Mouse (Mus musculus) MEL (cell line): ENCODE measurements around the gene Rbp7. TPM values are rescaled to one million over a fixed set of nuclear protein-coding genes. Genes with fewer than 3 reads are reported as not detected.
A peak's percentile ranks its signal among the peaks of the same experiment; 100 is the strongest.

ENCODE experiments used
- DNase-seq: peaks from one replicate; pipeline ENCODE4 v3.0.0; 2011; ENCODE audit warnings: low read depth, low spot score
- H3K27ac ChIP-seq: 2 replicates; pipeline ENCODE4 v1.5.1; 2012; ENCODE audit warnings: low read depth, mild to moderate bottlenecking, control low read depth, low read length, moderate library complexity; ENCODE audit not compliant: control insufficient read depth
- H3K27me3 ChIP-seq, 2 experiments: fragments of 150-350 bp in 1 of 2; sonication (generic) in 1 of 2; 2 replicates each; pipeline ENCODE4 v1.6.1; 2012; ENCODE audit warnings: low read length in 2 of 2, mild to moderate bottlenecking in 2 of 2, improper control_type of control experiment in 1 of 2, moderate library complexity in 1 of 2; ENCODE audit not compliant: insufficient read depth in 2 of 2, control insufficient read depth in 1 of 2
- H3K36me3 ChIP-seq, 2 experiments: 2 replicates each; pipeline ENCODE4 v1.6.1; 2012 to 2014; ENCODE audit warnings: low read length in 2 of 2, improper control_type of control experiment in 1 of 2, inconsistent platforms in 1 of 2, mild to moderate bottlenecking in 1 of 2; ENCODE audit not compliant: insufficient read depth in 2 of 2, control insufficient read depth in 1 of 2
- H3K4me1 ChIP-seq, 2 experiments: fragments of 150-350 bp in 1 of 2; sonication (generic) in 1 of 2; 2 replicates each; pipeline ENCODE4 v1.6.1; 2012; ENCODE audit warnings: low read length in 2 of 2, improper control_type of control experiment in 1 of 2, mild to moderate bottlenecking in 1 of 2; ENCODE audit not compliant: insufficient read depth in 2 of 2, control insufficient read depth in 1 of 2
- H3K4me3 ChIP-seq, 2 experiments: fragments of 150-350 bp in 1 of 2; sonication (generic) in 1 of 2; 2 replicates each; pipeline ENCODE4 v1.5.1; 2012; ENCODE audit warnings: low read depth in 2 of 2, low read length in 2 of 2, mild to moderate bottlenecking in 2 of 2, moderate library complexity in 2 of 2, control low read depth in 1 of 2, improper control_type of control experiment in 1 of 2; ENCODE audit not compliant: control insufficient read depth in 1 of 2, insufficient read depth in 1 of 2
- H3K79me2 ChIP-seq: 2 replicates; pipeline ENCODE4 v1.6.1; 2012; ENCODE audit warnings: mild to moderate bottlenecking, low read length, moderate library complexity; ENCODE audit not compliant: control insufficient read depth, poor library complexity, insufficient read depth
- H3K9ac ChIP-seq: 2 replicates; pipeline ENCODE4 v1.6.1; 2012; ENCODE audit warnings: low read depth, mild to moderate bottlenecking, control low read depth, low read length, moderate library complexity; ENCODE audit not compliant: control insufficient read depth, poor library complexity, severe bottlenecking
- H3K9me3 ChIP-seq: fragments of 150-350 bp; sonication (generic); replicated peaks from 2 replicates; pipeline ENCODE4 v1.6.1; 2012; ENCODE audit warnings: mild to moderate bottlenecking, low read length, improper control_type of control experiment, moderate library complexity; ENCODE audit not compliant: insufficient read depth
- BHLHE40 ChIP-seq: IDR thresholded peaks from 2 replicates; pipeline ENCODE4 v1.6.1; 2012; ENCODE audit warnings: low read depth, mild to moderate bottlenecking, inconsistent platforms, low read length, improper control_type of control experiment, borderline replicate concordance
- CHD1 ChIP-seq: IDR thresholded peaks from 2 replicates; pipeline ENCODE4 v1.6.1; 2012; ENCODE audit warnings: low read depth, mild to moderate bottlenecking, inconsistent platforms, low read length, improper control_type of control experiment
- CHD2 ChIP-seq: IDR thresholded peaks from 2 replicates; pipeline ENCODE4 v1.6.1; 2011; ENCODE audit warnings: low read length, improper control_type of control experiment
- CTCF ChIP-seq, 3 experiments: IDR thresholded peaks in 2 of 3; conservative IDR thresholded peaks in 1 of 3; 2 replicates each; pipeline ENCODE4 v1.5.1; 2011 to 2012; ENCODE audit warnings: low read length in 3 of 3, low read depth in 2 of 3, mild to moderate bottlenecking in 2 of 3, improper control_type of control experiment in 1 of 3, inconsistent platforms in 1 of 3, mixed read lengths in 1 of 3, moderate library complexity in 1 of 3; ENCODE audit not compliant: control insufficient read depth in 1 of 3, insufficient read depth in 1 of 3, poor library complexity in 1 of 3, severe bottlenecking in 1 of 3
- E2F4 ChIP-seq: IDR thresholded peaks from 2 replicates; pipeline ENCODE4 v1.6.1; 2011; ENCODE audit warnings: low read depth, low read length, improper control_type of control experiment, borderline replicate concordance
- ELF1 ChIP-seq: IDR thresholded peaks from 2 replicates; pipeline ENCODE4 v1.6.1; 2014; ENCODE audit warnings: low read depth, mild to moderate bottlenecking, inconsistent platforms, low read length, improper control_type of control experiment, moderate library complexity
- EP300 ChIP-seq, 2 experiments: IDR thresholded peaks; 2 replicates each; pipeline ENCODE4 v1.6.1; 2011; ENCODE audit warnings: improper control_type of control experiment in 2 of 2, low read length in 2 of 2, low read depth in 1 of 2, mild to moderate bottlenecking in 1 of 2
- ETS1 ChIP-seq: IDR thresholded peaks from 2 replicates; pipeline ENCODE4 v1.6.1; 2012; ENCODE audit warnings: low read depth, mild to moderate bottlenecking, inconsistent platforms, low read length, improper control_type of control experiment, moderate library complexity
- GABPA ChIP-seq: IDR thresholded peaks from 2 replicates; pipeline ENCODE4 v1.6.1; 2012; ENCODE audit warnings: low read depth, mild to moderate bottlenecking, inconsistent platforms, low read length, improper control_type of control experiment, moderate library complexity
- GATA1 ChIP-seq: IDR thresholded peaks from 2 replicates; pipeline ENCODE4 v1.6.1; 2011; ENCODE audit warnings: low read depth, low read length, improper control_type of control experiment
- HCFC1 ChIP-seq: IDR thresholded peaks from 2 replicates; pipeline ENCODE4 v1.6.1; 2012; ENCODE audit warnings: low read depth, mild to moderate bottlenecking, inconsistent platforms, low read length, improper control_type of control experiment, moderate library complexity
- JUND ChIP-seq: IDR thresholded peaks from 2 replicates; pipeline ENCODE4 v1.6.1; 2011; ENCODE audit warnings: low read depth, mild to moderate bottlenecking, improper control_type of control experiment, low read length
- KAT2A ChIP-seq: conservative IDR thresholded peaks from 2 replicates; pipeline ENCODE4 v1.6.1; 2012; ENCODE audit warnings: low read depth, low read length, improper control_type of control experiment, inconsistent platforms
- MAFK ChIP-seq: IDR thresholded peaks from 2 replicates; pipeline ENCODE4 v1.6.1; 2011; ENCODE audit warnings: low read depth, mild to moderate bottlenecking, low read length, improper control_type of control experiment, borderline replicate concordance
- MAX ChIP-seq: IDR thresholded peaks from 2 replicates; pipeline ENCODE4 v1.6.1; 2011; ENCODE audit warnings: low read length, improper control_type of control experiment
- MAZ ChIP-seq: IDR thresholded peaks from 2 replicates; pipeline ENCODE4 v1.6.1; 2012; ENCODE audit warnings: low read depth, mild to moderate bottlenecking, inconsistent platforms, low read length, improper control_type of control experiment
- MEF2A ChIP-seq: IDR thresholded peaks from 2 replicates; pipeline ENCODE4 v1.6.1; 2014; ENCODE audit warnings: low read depth, mild to moderate bottlenecking, inconsistent platforms, low read length, improper control_type of control experiment; ENCODE audit not compliant: poor library complexity, insufficient replicate concordance, severe bottlenecking; ENCODE audit errors: extremely low read depth
- MXI1 ChIP-seq: IDR thresholded peaks from 2 replicates; pipeline ENCODE4 v1.6.1; 2011; ENCODE audit warnings: mild to moderate bottlenecking, low read depth, low read length, improper control_type of control experiment
- MYB ChIP-seq: IDR thresholded peaks from 2 replicates; pipeline ENCODE4 v1.6.1; 2011; ENCODE audit warnings: mild to moderate bottlenecking, low read depth, low read length, improper control_type of control experiment
- MYC ChIP-seq: IDR thresholded peaks from 2 replicates; pipeline ENCODE4 v1.6.1; 2011; ENCODE audit warnings: low read depth, mild to moderate bottlenecking, low read length, improper control_type of control experiment, moderate library complexity
- NELFE ChIP-seq: IDR thresholded peaks from 2 replicates; pipeline ENCODE4 v1.6.1; 2011; ENCODE audit warnings: low read depth, low read length, improper control_type of control experiment
- NRF1 ChIP-seq: IDR thresholded peaks from 2 replicates; pipeline ENCODE4 v1.6.1; 2014; ENCODE audit warnings: low read depth, mild to moderate bottlenecking, inconsistent platforms, low read length, improper control_type of control experiment, moderate library complexity; ENCODE audit not compliant: poor library complexity, insufficient read depth, severe bottlenecking
- POLR2A ChIP-seq, 2 experiments: IDR thresholded peaks; 2 replicates each; pipeline ENCODE4 v1.6.1; 2011 to 2012; ENCODE audit warnings: low read length in 2 of 2, mild to moderate bottlenecking in 2 of 2, control low read depth in 1 of 2, improper control_type of control experiment in 1 of 2, low read depth in 1 of 2, moderate library complexity in 1 of 2; ENCODE audit not compliant: control insufficient read depth in 1 of 2, insufficient read depth in 1 of 2, poor library complexity in 1 of 2
- POLR2AphosphoS2 ChIP-seq: IDR thresholded peaks from 2 replicates; pipeline ENCODE4 v1.6.1; 2011; ENCODE audit warnings: low read length, improper control_type of control experiment
- POLR2AphosphoS5 ChIP-seq: IDR thresholded peaks from 2 replicates; pipeline ENCODE4 v1.6.1; 2012; ENCODE audit warnings: low read depth, borderline replicate concordance, mild to moderate bottlenecking, inconsistent platforms, low read length, moderate library complexity, mixed read lengths
- RAD21 ChIP-seq: IDR thresholded peaks from 2 replicates; pipeline ENCODE4 v1.6.1; 2011; ENCODE audit warnings: mild to moderate bottlenecking, low read depth, low read length, improper control_type of control experiment
- RCOR1 ChIP-seq: IDR thresholded peaks from 2 replicates; pipeline ENCODE4 v1.6.1; 2012; ENCODE audit warnings: low read depth, mild to moderate bottlenecking, inconsistent platforms, low read length, improper control_type of control experiment
- SIN3A ChIP-seq: IDR thresholded peaks from 2 replicates; pipeline ENCODE4 v1.6.1; 2012; ENCODE audit warnings: low read length, improper control_type of control experiment, inconsistent platforms
- SMC3 ChIP-seq: IDR thresholded peaks from 2 replicates; pipeline ENCODE4 v1.6.1; 2011; ENCODE audit warnings: low read depth, low read length, improper control_type of control experiment
- TAL1 ChIP-seq: IDR thresholded peaks from 2 replicates; pipeline ENCODE4 v1.6.1; 2012; ENCODE audit warnings: mild to moderate bottlenecking, inconsistent platforms, low read length, moderate library complexity, mixed read lengths
- TBP ChIP-seq: IDR thresholded peaks from 2 replicates; pipeline ENCODE4 v1.8.0; 2011; ENCODE audit warnings: low read depth, low read length, improper control_type of control experiment
- TCF12 ChIP-seq: IDR thresholded peaks from 2 replicates; pipeline ENCODE4 v1.6.1; 2014; ENCODE audit warnings: low read depth, mild to moderate bottlenecking, inconsistent platforms, low read length, improper control_type of control experiment, moderate library complexity
- UBTF ChIP-seq: IDR thresholded peaks from 2 replicates; pipeline ENCODE4 v1.6.1; 2012; ENCODE audit warnings: low read depth, mild to moderate bottlenecking, inconsistent platforms, low read length, improper control_type of control experiment, moderate library complexity, borderline replicate concordance; ENCODE audit not compliant: insufficient read depth
- USF1 ChIP-seq: IDR thresholded peaks from 2 replicates; pipeline ENCODE4 v1.6.1; 2014; ENCODE audit warnings: low read depth, mild to moderate bottlenecking, inconsistent platforms, low read length, improper control_type of control experiment, moderate library complexity
- USF2 ChIP-seq, 2 experiments: IDR thresholded peaks; 2 replicates each; pipeline ENCODE4 v1.6.1; 2011 to 2012; ENCODE audit warnings: improper control_type of control experiment in 2 of 2, low read length in 2 of 2, borderline replicate concordance in 1 of 2, inconsistent platforms in 1 of 2, low read depth in 1 of 2, mild to moderate bottlenecking in 1 of 2; ENCODE audit not compliant: insufficient read depth in 1 of 2
- ZC3H11A ChIP-seq: IDR thresholded peaks from 2 replicates; pipeline ENCODE4 v1.6.1; 2012; ENCODE audit warnings: low read depth, mild to moderate bottlenecking, inconsistent platforms, low read length, improper control_type of control experiment
- ZKSCAN1 ChIP-seq: IDR thresholded peaks from 2 replicates; pipeline ENCODE4 v1.6.1; 2012; ENCODE audit warnings: low read depth, mild to moderate bottlenecking, inconsistent platforms, low read length, improper control_type of control experiment, moderate library complexity
- ZMIZ1 ChIP-seq: IDR thresholded peaks from 2 replicates; pipeline ENCODE4 v1.6.1; 2012; ENCODE audit warnings: low read depth, mild to moderate bottlenecking, inconsistent platforms, low read length, improper control_type of control experiment, moderate library complexity
- ZNF384 ChIP-seq: IDR thresholded peaks from 2 replicates; pipeline ENCODE4 v1.6.1; 2012; ENCODE audit warnings: low read depth, mild to moderate bottlenecking, inconsistent platforms, low read length, improper control_type of control experiment
- polyA plus RNA-seq, 2 experiments: library from polyadenylated mRNA; stranded (reverse) in 1 of 2; unstranded in 1 of 2; fragments of >175 nt in 1 of 2; fragments of >200 nt in 1 of 2; gene quantifications; 2 replicates each; pipeline versions ENCODE4 v1.2.1 to v1.2.4; 2012; ENCODE audit warnings: low replicate concordance in 2 of 2, low read depth in 1 of 2; ENCODE audit not compliant: insufficient read length in 2 of 2, insufficient read depth in 1 of 2, missing spikeins in 1 of 2
- total RNA-seq: library from RNA; depleted of rRNA; stranded (reverse); fragments of 300-350 nt; gene quantifications from 2 replicates; pipeline ENCODE4 v1.2.3, GENCODE M21; 2012

Gene Rbp7
- total and polyA plus RNA-seq, 3 experiments = not detected

DNA sequence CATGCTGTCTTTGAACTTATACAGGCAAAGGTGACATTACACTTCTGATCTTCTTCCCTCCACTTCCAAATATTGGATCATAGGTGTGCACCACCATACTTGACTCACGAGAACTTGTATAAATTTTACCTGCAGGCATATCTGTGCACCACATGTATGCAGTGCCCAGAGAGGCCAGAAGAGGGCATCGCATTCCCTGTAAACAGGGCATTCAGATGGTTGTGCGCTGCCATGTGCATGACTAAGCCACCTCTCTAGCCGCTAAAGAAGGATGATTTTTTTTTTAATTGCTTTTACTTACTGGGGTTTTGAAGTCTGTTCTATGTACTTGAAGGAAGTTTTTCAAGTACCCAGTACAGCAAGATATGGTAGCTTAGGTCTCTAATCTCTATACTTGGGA, 1.1 kb downstream of the Rbp7 start:
- peak; percentile 75 for DNase-seq
- Histone ChIP-seq H3K27me3 (no peaks in the 10 kb centered on the region), H3K9ac (no peak overlapping the region), H3K36me3 (no peaks in the 10 kb centered on the region), H3K4me3 (no peak overlapping the region), H3K9me3 (no peaks in the 10 kb centered on the region), H3K4me1 (no peaks in the 10 kb centered on the region), H3K79me2 (no peaks in the 10 kb centered on the region), H3K27ac (no peak overlapping the region)
- TF ChIP-seq ZC3H11A = peak; percentile 25; the same call in 1 of the 2 replicates
- TF ChIP-seq MAX = no peak
- TF ChIP-seq ZMIZ1 = no peak
- TF ChIP-seq MXI1 = no peak
- TF ChIP-seq TBP = no peak
- TF ChIP-seq EP300 (IDR thresholded peaks at IDR 0.05; ENCODE audit: low read depth in 1 of 2, low read length in 2 of 2) = no peak
- no peak for TF ChIP-seq GABPA
- TF ChIP-seq RCOR1 = no peak
- peak; percentile 69 for TF ChIP-seq SMC3
- peak; percentile 74 to 82 (median 74) for TF ChIP-seq CTCF (IDR thresholded peaks at IDR 0.05 in 2 of 3, conservative IDR thresholded peaks at IDR 0.05 in 1 of 3; ENCODE audit: control insufficient read depth in 1 of 3, insufficient read depth in 1 of 3, low read depth in 2 of 3, low read length in 3 of 3, poor library complexity in 1 of 3, severe bottlenecking in 1 of 3)
- no peak for TF ChIP-seq MYB
- TF ChIP-seq MAFK = no peak
- no peak for TF ChIP-seq TCF12
- TF ChIP-seq E2F4 = no peak
- TF ChIP-seq ETS1 = no peak
- no peak for TF ChIP-seq POLR2A (IDR thresholded peaks at IDR 0.05; ENCODE audit: control insufficient read depth in 1 of 2, insufficient read depth in 1 of 2, low read depth in 1 of 2, low read length in 2 of 2, poor library complexity in 1 of 2)
- TF ChIP-seq NELFE = no peak
- TF ChIP-seq GATA1 = no peak
- no peak for TF ChIP-seq BHLHE40
- TF ChIP-seq POLR2AphosphoS2 = no peak
- TF ChIP-seq USF1 = no peak
- TF ChIP-seq TAL1 = no peak
- TF ChIP-seq USF2 (IDR thresholded peaks at IDR 0.05; ENCODE audit: borderline replicate concordance in 1 of 2, insufficient read depth in 1 of 2, low read depth in 1 of 2, low read length in 2 of 2) = no peak
- TF ChIP-seq JUND = no peak
- TF ChIP-seq RAD21 = peak; percentile 53
- TF ChIP-seq ELF1 = no peak
- no peak for TF ChIP-seq MEF2A
- TF ChIP-seq CHD1 = no peak
- peak; percentile 78 for TF ChIP-seq MYC
- no peak for TF ChIP-seq NRF1
- TF ChIP-seq SIN3A = no peak
- no peak for TF ChIP-seq KAT2A
- no peak for TF ChIP-seq POLR2AphosphoS5
- no peak for TF ChIP-seq ZKSCAN1
- no peak for TF ChIP-seq CHD2
- TF ChIP-seq ZNF384 = peak; percentile 39; the same call in 1 of the 2 replicates
- TF ChIP-seq UBTF = no peak
- no peak for TF ChIP-seq MAZ
- TF ChIP-seq HCFC1 = no peak
- TF ChIP-seq, all 39 proteins: peak for 6
